Mouse (Mus musculus): Measurements from ENCODE around the gene Eno2. TPM values are rescaled to one million over a fixed set of nuclear protein-coding genes. Genes with fewer than 3 reads are reported as not detected.

Gene Eno2
- total RNA-seq (2023), result not detected

DNA sequence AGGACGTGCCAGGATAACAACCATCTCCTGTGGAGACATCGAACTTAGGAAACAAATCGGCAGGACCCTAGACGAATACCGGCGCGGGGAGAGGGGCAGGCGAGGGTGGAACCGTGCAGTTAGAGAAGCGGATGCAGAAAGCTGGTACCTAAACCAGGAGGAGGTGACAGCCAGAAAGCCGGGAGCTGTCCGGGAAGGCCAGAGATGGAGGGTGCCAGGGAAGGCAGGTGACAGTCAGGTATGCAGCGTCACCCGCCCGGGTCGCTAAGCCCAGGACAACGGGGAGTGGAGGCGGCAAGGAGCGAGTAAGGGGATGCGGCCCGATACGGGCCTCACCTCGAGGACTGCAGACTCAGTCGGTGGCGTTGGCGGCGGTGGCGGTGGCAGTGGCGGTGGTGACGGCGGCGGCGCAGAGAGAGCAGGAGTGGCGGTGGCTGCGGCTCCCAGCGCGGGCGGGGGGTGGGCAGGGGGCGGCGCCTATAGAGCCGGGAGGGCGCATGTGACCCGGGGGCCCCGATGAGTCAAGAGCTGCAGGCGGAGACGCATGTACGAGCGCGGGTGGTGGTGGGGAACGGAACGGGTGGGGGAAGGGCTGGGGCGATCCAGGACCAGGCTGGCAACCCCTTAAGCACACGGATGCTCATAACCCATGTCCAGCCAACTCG, at the start of gene Eno2:
TSS of gene Eno2 (minus strand) at position 573 of the 665 bp plus-strand sequence.

DNA sequence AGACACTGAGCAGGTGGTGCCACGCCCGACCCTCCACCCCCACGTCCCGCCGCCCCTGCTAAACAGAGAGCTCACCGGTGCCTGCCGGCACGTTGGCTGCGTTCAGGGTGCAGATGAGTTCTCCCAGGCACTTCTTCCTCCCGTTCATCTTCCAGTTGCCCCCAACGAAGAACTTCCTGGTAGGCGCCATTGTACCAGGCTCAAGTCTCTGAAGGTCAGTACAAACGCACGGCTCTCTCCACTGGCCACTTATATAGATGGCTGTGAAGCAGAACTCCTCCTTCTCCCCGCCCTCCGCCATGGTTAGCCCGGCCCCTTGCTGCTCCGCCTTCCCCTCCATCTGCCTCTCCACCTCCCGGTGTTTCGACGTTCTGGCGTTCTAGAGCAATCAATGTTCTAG, 44.5 kb upstream of the Eno2 start, which contains the start of gene Tpi1:
TSS of gene Tpi1 (minus strand) at position 364 of the 400 bp plus-strand sequence.

DNA sequence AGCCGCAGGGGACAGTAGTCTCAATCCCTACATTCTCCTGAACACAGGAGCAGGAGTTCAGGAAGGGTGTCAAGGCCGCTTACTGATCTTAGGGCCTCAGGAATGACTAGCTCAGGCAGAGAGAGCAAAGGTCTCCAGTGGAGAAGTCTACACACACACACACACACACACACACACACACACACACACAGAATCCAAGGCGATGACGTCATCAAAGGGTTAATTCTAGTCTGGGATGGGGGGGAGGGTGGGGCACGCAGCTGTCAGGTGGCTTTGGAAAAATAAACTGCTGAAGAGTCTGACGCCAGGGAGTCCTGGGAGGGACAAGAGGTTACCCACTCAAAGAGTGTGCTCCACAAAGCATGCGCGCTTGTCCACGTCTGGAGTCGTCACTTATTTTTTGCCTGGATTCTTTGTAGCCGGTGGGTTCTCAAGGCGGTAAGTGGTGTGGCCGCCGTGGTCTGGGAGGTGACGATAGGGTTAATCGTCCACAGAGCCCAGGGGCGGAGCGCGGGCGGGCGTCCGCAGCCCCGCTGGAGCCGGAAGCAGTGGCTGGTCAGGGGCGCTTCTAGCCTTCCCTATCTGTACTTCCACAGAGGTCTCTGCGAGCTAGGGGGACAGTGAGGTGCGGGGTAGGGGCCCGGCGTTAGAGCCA, 39.0 kb upstream of the Eno2 start, which contains the start of gene Spsb2:
TSS of gene Spsb2 (plus strand) at position 304 of the 655 bp plus-strand sequence.

DNA sequence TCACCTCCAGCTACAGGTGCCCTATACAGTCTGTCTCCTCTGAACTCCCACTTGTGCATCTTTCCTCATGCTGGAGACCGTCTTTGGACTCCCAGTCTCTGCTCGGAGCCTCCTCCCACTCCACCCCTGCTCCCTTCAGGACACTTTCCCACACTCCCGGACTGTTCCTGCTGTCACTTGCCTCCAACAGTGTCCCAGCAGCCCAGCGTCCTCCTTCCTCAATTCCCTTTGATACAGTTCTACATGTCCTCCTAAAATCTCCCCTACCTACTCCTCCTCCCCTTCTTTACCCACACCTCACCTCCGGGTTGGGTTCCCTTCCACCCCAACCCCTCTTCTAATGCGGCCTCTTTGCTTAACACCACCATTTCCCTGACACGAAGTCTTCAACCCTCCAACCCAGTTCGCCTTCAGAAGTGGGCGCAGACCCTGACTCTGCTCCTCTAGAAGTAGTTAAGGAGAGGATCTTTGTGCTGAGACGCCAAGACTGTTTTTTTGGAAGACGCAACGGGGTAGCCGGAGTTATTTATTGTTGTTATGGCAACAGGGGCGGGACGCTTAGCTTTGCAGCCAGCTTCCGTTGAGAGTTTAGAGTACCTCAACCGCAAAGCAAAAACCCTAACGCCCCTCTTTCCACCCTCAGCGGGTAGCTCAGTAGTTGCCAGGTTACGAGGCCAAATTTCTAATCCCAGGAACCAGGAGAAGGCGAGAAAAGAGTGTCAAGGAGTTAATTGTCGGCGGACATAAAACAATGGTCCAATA, 9.9 kb upstream of the Eno2 start, which contains the start of gene Lrrc23:
TSS of gene Lrrc23 (minus strand) at position 506 of the 762 bp plus-strand sequence.

DNA sequence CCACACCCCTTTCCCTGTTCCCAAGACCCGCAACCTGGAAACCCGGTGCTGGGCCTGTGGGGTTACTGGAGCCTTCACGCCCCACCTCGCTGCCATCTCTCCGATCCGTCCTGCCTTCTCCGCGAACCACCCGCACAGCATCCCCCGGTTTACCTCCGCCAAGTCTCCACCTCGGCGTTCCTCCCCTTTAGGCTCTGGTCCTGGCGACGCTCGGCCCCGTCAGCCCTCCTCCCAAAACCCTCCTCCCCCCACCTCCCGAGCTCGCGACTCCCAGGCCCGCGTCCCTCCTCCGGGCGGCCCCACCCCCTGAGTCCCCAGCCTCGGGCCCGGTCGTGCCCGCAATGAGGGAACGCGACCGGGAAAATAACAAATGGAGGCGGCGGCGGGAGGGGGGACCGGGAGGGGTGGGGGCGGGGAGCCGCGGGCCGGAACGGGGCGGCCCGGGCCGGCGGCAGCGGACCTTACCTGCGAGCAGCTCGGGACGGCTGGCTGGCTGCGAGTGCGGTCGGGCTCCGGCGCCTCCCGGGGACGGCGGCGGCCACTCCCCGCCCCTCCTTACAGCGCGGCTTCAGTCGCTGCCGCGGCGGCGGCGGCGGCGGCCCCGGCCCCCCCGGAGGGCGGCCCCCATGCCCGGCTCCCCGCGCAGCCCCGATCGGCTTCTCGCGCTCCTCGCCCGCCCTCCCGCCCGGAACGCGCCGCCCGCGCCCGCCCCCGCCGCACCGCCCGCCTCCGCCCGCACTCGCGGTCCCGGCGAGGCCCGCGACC, 13.5 kb downstream of the Eno2 start, which contains the start of the genes Gm45234 and Atn1:
TSS of gene Gm45234 (minus strand) at position 191 of the 765 bp plus-strand sequence.
TSS of gene Atn1 (minus strand) at position 694 of the 765 bp plus-strand sequence.

DNA sequence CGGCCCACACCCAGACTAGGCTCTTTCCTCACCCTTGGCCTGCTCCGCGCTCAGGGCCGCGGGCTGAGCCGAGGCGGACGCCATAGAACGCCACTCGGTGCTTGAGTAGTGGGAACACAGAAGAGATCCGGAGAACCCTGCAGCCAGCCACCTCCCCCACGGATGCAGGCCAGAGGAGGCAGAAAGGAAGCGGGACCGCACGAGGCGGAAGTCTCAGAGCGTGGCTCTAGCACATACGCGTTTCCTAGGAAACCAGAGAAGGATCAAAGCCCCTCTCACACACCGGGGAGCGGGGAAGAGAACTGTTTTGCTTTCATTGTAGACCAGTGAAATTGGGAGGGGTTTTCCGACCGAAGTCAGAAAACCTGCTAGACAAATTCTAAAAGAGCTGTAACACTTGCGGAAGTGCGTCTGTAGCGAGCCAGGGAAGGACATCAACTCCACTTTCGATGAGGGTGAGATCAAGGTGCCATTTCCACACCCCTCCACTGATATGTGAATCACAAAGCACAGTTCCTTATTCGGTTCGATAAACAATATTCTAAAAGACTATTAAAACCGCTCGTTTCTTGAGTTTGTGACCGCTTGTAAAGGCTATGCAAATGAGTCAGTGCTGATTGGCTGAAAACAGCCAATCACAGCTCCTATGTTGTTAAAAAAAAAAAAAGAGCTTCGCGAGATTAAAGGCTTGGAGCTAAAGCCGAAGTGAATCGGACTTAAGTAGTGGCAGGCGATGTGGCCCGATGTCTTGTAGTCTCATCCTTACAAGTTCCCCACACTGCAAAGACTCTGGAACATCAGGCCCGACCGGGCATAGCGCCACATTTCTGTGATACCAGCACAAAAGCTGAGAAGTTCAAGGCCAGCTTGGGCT, 28.3 kb downstream of the Eno2 start, which contains the start of gene Grcc10:
TSS of gene Grcc10 (minus strand) at position 487 of the 874 bp plus-strand sequence.

DNA sequence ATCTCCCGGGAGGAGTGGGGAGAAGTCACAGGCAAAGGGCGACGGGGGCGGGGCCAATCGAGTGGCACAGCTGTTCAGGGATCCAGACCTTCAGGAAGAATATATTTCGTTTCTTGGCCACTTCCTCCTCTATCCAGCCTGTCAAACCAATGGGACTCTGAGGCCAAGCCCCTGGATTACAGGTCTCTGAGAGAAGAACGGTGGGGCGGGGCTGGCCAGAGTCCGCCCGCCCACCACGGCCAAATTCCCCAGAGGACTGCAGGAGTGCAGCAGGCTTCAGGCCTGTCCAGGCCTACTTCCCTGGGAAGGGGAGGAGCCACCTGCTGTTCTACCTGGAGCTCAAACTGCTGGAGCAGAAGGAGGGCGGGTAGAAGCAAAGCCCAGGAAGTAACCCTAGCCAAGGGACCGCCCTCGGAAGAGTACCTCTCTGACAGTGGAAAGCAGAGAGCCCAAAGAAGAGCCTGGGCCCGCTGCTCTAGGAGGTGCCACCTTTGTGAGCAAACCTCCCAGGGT, 30.9 kb downstream of the Eno2 start, which contains the start of gene Ptpn6:
TSS of gene Ptpn6 (minus strand) at position 204 of the 513 bp plus-strand sequence.

DNA sequence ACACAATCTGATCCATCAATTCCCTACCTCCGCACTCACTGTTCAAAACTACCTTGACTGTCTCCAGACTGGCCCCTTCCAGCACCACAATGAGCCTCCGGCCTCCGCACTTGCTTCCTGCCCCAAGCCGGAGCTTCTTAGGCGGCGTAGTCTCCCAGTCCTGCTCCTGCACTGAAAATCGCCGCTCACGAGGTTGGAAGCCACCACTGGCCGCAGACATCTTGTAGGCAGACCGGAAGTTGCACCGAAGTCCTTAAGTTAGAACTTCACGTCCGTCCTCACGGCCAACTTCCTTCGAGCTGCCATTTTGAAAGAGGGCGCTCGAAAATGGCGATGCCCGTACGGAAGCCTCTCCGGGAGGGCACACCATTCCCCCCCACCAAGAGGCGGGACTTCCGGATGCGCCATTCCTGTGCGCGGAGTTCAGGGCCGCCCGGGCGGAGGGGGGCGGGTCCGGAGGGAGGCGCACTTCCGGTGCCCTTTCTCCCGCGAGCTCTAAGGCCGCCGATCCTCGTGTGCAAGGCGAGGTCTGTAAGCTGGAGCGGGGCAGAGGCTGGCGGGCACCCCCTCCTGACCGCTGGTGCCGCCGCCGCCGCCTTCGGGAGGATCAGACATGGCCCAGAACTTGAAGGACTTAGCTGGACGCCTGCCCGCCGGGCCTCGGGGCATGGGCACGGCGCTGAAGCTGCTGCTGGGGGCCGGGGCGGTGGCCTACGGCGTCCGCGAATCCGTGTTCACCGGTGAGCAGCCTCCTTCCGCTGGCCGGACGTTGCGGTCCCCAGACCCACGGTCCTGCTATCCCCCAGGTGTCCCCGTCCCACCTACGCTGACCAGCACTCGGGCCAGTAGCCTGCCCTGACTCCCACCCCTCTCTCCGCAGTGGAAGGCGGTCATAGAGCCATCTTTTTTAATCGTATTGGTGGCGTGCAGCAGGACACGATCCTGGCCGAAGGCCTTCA, 57.4 kb downstream of the Eno2 start, which contains the start of the genes Emg1 and Phb2:
TSS of gene Emg1 (minus strand) at position 355 of the 959 bp plus-strand sequence.
TSS of gene Phb2 (plus strand) at position 513 of the 959 bp plus-strand sequence.

Other genes with a start within 250 kb of the Eno2 start
- not detected for gene C1s1, start 227.3 kb downstream of the Eno2 start, total RNA-seq (2023)
- under 1 TPM; 0.22 to 0.62 TPM for gene C1rb, start 199.4 kb downstream of the Eno2 start, total RNA-seq (2023)
- gene C1s2, start 133.6 kb downstream of the Eno2 start, total RNA-seq (2023), result under 1 TPM in 1 of 2 experiments, not detected in 1; 0.13 TPM
- 10 to 100 TPM; 55.6 to 64.5 TPM for gene Lpcat3, start 106.6 kb downstream of the Eno2 start, total RNA-seq (2023)
- gene Emg1, start 57.5 kb downstream of the Eno2 start, total RNA-seq (2023), result 10 to 100 TPM; 53.2 to 62.5 TPM
- 100 to 1,000 TPM; 119 to 130 TPM for gene Phb2, start 57.3 kb downstream of the Eno2 start, total RNA-seq (2023)
- 100 to 1,000 TPM; 378 to 393 TPM for gene Ptpn6, start 31.0 kb downstream of the Eno2 start, total RNA-seq (2023)
- 100 to 1,000 TPM; 116 to 117 TPM for gene Grcc10, start 28.3 kb downstream of the Eno2 start, total RNA-seq (2023)
- 1 to 10 TPM in 1 of 2 experiments, not detected in 1; 1.1 TPM for gene Gm45234, start 13.7 kb downstream of the Eno2 start, total RNA-seq (2023)
- gene Atn1, start 13.1 kb downstream of the Eno2 start, total RNA-seq (2023), result 10 to 100 TPM; 32.0 to 35.9 TPM
- not detected for gene Lrrc23, start 10.1 kb upstream of the Eno2 start, total RNA-seq (2023)
- gene Spsb2, start 39.0 kb upstream of the Eno2 start, total RNA-seq (2023), result 10 to 100 TPM; 21.0 to 23.8 TPM
- gene Tpi1, start 44.6 kb upstream of the Eno2 start, total RNA-seq (2023), result 100 to 1,000 TPM; 131 to 139 TPM
- 10 to 100 TPM; 58.2 to 61.3 TPM for gene Usp5, start 59.8 kb upstream of the Eno2 start, total RNA-seq (2023)
- gene Cdca3, start 59.9 kb upstream of the Eno2 start, total RNA-seq (2023), result 10 to 100 TPM; 77.1 to 93.0 TPM
- gene Gnb3, start 70.6 kb upstream of the Eno2 start, total RNA-seq (2023), result not detected
- under 1 TPM; 0.55 to 0.61 TPM for gene P3h3, start 88.1 kb upstream of the Eno2 start, total RNA-seq (2023)
- under 1 TPM in 1 of 2 experiments, not detected in 1; 0.15 TPM for gene Gpr162, start 94.3 kb upstream of the Eno2 start, total RNA-seq (2023)
- gene Cd4, start 118.5 kb upstream of the Eno2 start, total RNA-seq (2023), result under 1 TPM in 1 of 2 experiments, not detected in 1; 0.24 TPM
- 1 to 10 TPM in 1 of 2 experiments, under 1 TPM in 1; 0.44 to 1.2 TPM for gene Lag3, start 142.0 kb upstream of the Eno2 start, total RNA-seq (2023)
- 100 to 1,000 TPM in 1 of 2 experiments, 10 to 100 TPM in 1; 99.4 to 117 TPM for gene Ptms, start 150.4 kb upstream of the Eno2 start, total RNA-seq (2023)
- gene Mlf2, start 161.7 kb upstream of the Eno2 start, total RNA-seq (2023), result 10 to 100 TPM; 89.4 to 93.4 TPM
- 10 to 100 TPM; 19.9 to 22.1 TPM for gene Cops7a, start 195.9 kb upstream of the Eno2 start, total RNA-seq (2023)
- not detected for gene Pianp, start 227.0 kb upstream of the Eno2 start, total RNA-seq (2023)
- 10 to 100 TPM; 68.3 to 71.3 TPM for gene Zfp384, start 239.5 kb upstream of the Eno2 start, total RNA-seq (2023)